In the genomic region with DNA sequence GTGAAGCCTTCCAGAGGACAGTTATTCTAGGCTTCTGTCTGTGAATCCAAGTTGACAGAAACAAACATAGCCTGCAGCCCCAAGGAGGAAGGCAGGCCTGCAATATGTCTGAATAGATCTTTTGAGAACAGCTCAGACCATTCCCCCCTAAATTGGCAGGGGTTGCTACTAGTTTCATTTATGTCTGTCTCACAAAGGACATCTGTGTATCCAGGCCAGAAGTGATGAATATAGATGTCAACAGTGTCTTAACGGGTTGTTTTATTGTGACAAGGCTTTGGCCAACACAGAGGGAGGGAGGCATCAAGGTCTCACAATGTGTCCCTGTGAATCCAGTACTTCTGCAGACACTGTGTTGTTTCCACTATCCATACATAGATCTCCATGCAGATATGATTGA, we compare ENCODE assay signal across 25 mouse cellular contexts. TPM values are rescaled to one million over a fixed set of nuclear protein-coding genes. Genes with fewer than 3 reads are reported as not detected.
DNase-seq lines count a peak whose midpoint lies in the region; ATAC-seq and TF ChIP-seq lines count a peak whose summit lies in the region.
"Had no signal": no experiment of that assay in that cellular context is flagged by ENCODE, and none has a peak within 500 bp of the region (broad histone marks: within the 10 kb centered on the region; RNA-seq: fewer than 3 reads in every experiment).

No protein-coding gene starts in this region.

- no peaks in the 10 kb centered on the region for H3K9me3 ChIP-seq in hindbrain, embryonic 16.5 days (ENCODE audit: control insufficient read depth, low read length)
- no peaks in the 10 kb centered on the region for H3K9me3 ChIP-seq in hindbrain, embryonic 10.5 days
- no peaks in the 10 kb centered on the region for H3K9me3 ChIP-seq in midbrain, postnatal 0 days (ENCODE audit: low read length)
- H3K9me3 ChIP-seq in midbrain, embryonic 15.5 days: no peaks in the 10 kb centered on the region
- H3K9me3 ChIP-seq: embryonic facial prominence, embryonic 12.5 days; forebrain, embryonic 12.5 days had no signal

- H3K27ac ChIP-seq in hindbrain, embryonic 16.5 days (ENCODE audit: low read depth, low read length): no peak overlapping the region
- H3K27ac ChIP-seq in hindbrain, embryonic 10.5 days: no peak overlapping the region
- H3K27ac ChIP-seq in midbrain, postnatal 0 days (ENCODE audit: low read depth, low read length): no peak overlapping the region
- H3K27ac ChIP-seq in midbrain, embryonic 15.5 days: no peak overlapping the region
- H3K27ac ChIP-seq: embryonic facial prominence, embryonic 12.5 days; forebrain, embryonic 12.5 days had no signal

- H3K36me3 ChIP-seq in hindbrain, embryonic 16.5 days (ENCODE audit: control insufficient read depth, insufficient read depth, low read length): no peaks in the 10 kb centered on the region
- no peaks in the 10 kb centered on the region for H3K36me3 ChIP-seq in hindbrain, embryonic 10.5 days
- H3K36me3 ChIP-seq in midbrain, postnatal 0 days (ENCODE audit: insufficient read depth, low read length): no peaks in the 10 kb centered on the region
- no peaks in the 10 kb centered on the region for H3K36me3 ChIP-seq in midbrain, embryonic 15.5 days (replicated peaks)
- H3K36me3 ChIP-seq: embryonic facial prominence, embryonic 12.5 days; forebrain, embryonic 12.5 days; heart, embryonic 12.5 days had no signal

- DNase-seq in frontal cortex, postnatal 10 days (ENCODE audit: low spot score in 2 of 2): no peak
- DNase-seq in hindbrain, embryonic 10.5 days (ENCODE audit: low spot score): no peak
- DNase-seq in midbrain, postnatal 0 days (ENCODE audit: low spot score): peak; percentile 53
- peak; percentile 6 for DNase-seq in mesoderm, embryonic 11.5 days (ENCODE audit: low read depth, low spot score)
- DNase-seq: adrenal gland, adult 2 months; adrenal gland, postnatal 25 days; cerebellum, adult 11 months; cerebellum, adult 8-10 months; gastrocnemius, postnatal 14 days; heart, postnatal 36 days; kidney, adult 2 months had no signal

- 36% methylated on average over 1 of the region's 1 CpGs for WGBS in hindbrain, embryonic 16.5 days
- WGBS in hindbrain, embryonic 10.5 days: 62% methylated on average over 1 of the region's 1 CpGs
- WGBS in midbrain, postnatal 0 days: 39% methylated on average over 1 of the region's 1 CpGs
- WGBS in midbrain, embryonic 15.5 days: 47% methylated on average over 1 of the region's 1 CpGs

- TF ChIP-seq CTCF in midbrain, postnatal 0 days (IDR thresholded peaks at IDR 0.05): no peak

- H3K4me3 ChIP-seq in hindbrain, embryonic 16.5 days (ENCODE audit: low read length): no peak overlapping the region
- no peak overlapping the region for H3K4me3 ChIP-seq in hindbrain, embryonic 10.5 days
- no peak overlapping the region for H3K4me3 ChIP-seq in midbrain, postnatal 0 days (ENCODE audit: low read depth, low read length)
- no peak overlapping the region for H3K4me3 ChIP-seq in midbrain, embryonic 15.5 days
- H3K4me3 ChIP-seq: embryonic facial prominence, embryonic 12.5 days; forebrain, embryonic 12.5 days; heart, embryonic 12.5 days had no signal

- H3K4me1 ChIP-seq in hindbrain, embryonic 16.5 days (ENCODE audit: control insufficient read depth, insufficient read depth, low read depth, low read length): no peaks in the 10 kb centered on the region
- H3K4me1 ChIP-seq in hindbrain, embryonic 10.5 days (replicated peaks): no peaks in the 10 kb centered on the region
- H3K4me1 ChIP-seq in midbrain, postnatal 0 days (ENCODE audit: insufficient read depth, low read length): no peaks in the 10 kb centered on the region
- no peaks in the 10 kb centered on the region for H3K4me1 ChIP-seq in midbrain, embryonic 15.5 days
- H3K4me1 ChIP-seq: embryonic facial prominence, embryonic 12.5 days; forebrain, embryonic 12.5 days; heart, embryonic 12.5 days had no signal

- H3K4me2 ChIP-seq in hindbrain, embryonic 16.5 days (ENCODE audit: low read length): no peak overlapping the region
- H3K4me2 ChIP-seq in midbrain, postnatal 0 days (ENCODE audit: low read depth, low read length, poor library complexity, severe bottlenecking): no peak overlapping the region
- no peak overlapping the region for H3K4me2 ChIP-seq in midbrain, embryonic 15.5 days
- H3K4me2 ChIP-seq: embryonic facial prominence, embryonic 12.5 days; forebrain, embryonic 12.5 days; heart, embryonic 12.5 days had no signal

- peak; percentile 17; the same call in 1 of the 2 replicates for ATAC-seq in frontal cortex, adult (ENCODE audit: low TSS enrichment)
- peak; percentile 70 for ATAC-seq in hindbrain, embryonic 16.5 days
- ATAC-seq in midbrain, postnatal 0 days (ENCODE audit: low FRiP score): peak; percentile 54
- ATAC-seq in midbrain, embryonic 15.5 days (replicated peaks): no peak
- ATAC-seq: activated CD4-positive, CD25-positive, alpha-beta regulatory T cell, adult 4 months; intestine, embryonic 16.5 days; Patski had no signal

- no peaks in the 10 kb centered on the region for H3K27me3 ChIP-seq in hindbrain, embryonic 16.5 days (replicated peaks; ENCODE audit: control insufficient read depth, insufficient read depth, low read length)
- H3K27me3 ChIP-seq in hindbrain, embryonic 10.5 days (ENCODE audit: insufficient read depth, poor library complexity, severe bottlenecking): no peaks in the 10 kb centered on the region
- no peaks in the 10 kb centered on the region for H3K27me3 ChIP-seq in midbrain, postnatal 0 days (ENCODE audit: insufficient read depth, low read length)
- no peaks in the 10 kb centered on the region for H3K27me3 ChIP-seq in midbrain, embryonic 15.5 days (replicated peaks)
- H3K27me3 ChIP-seq: CH12.LX; embryonic facial prominence, embryonic 12.5 days; forebrain, embryonic 12.5 days; heart, embryonic 12.5 days had no signal

- no peak overlapping the region for H3K9ac ChIP-seq in hindbrain, embryonic 16.5 days (ENCODE audit: low read depth, low read length)
- no peak overlapping the region for H3K9ac ChIP-seq in midbrain, postnatal 0 days (replicated peaks; ENCODE audit: low read length, poor library complexity, severe bottlenecking)
- no peak overlapping the region for H3K9ac ChIP-seq in midbrain, embryonic 15.5 days
- H3K9ac ChIP-seq: embryonic facial prominence, embryonic 12.5 days; forebrain, embryonic 12.5 days; heart, embryonic 12.5 days had no signal

RNA-seq across cellular contexts. Expression of gene Ces2a, which starts 23.8 kb away (rescaled TPM):
- not detected in 2 replicates for polyA plus RNA-seq in hindbrain, embryonic 16.5 days (2015; fragmentation: Nextera tagmentation; extraction: Ambion mirVana)
- not detected in 2 replicates for polyA plus RNA-seq in hindbrain, embryonic 10.5 days (2016; fragmentation: Nextera tagmentation; extraction: Ambion mirVana)
- total RNA-seq in midbrain, postnatal 0 days (2014; rRNA removed): not detected in 2 replicates
- polyA plus RNA-seq in midbrain, postnatal 0 days (2015; fragmentation: Nextera tagmentation; extraction: Ambion mirVana): not detected in 2 replicates
- not detected in 2 replicates for polyA plus RNA-seq in midbrain, embryonic 15.5 days (2015; fragmentation: Nextera tagmentation; extraction: Ambion mirVana)
- total RNA-seq: adrenal gland, postnatal 25 days; CH12.LX; gastrocnemius, adult 18-20 months; gastrocnemius, postnatal 14 days; heart, adult 8-10 months; heart, postnatal 36 days had no signal
- polyA plus RNA-seq: activated CD4-positive, CD25-positive, alpha-beta regulatory T cell, adult 4 months; cortical plate, adult 2 months; embryonic facial prominence, embryonic 12.5 days; forebrain, embryonic 12.5 days; frontal cortex, adult 2 months; heart, embryonic 12.5 days; Patski had no signal

Comparison
In these comparisons a context has a peak if more than half of its experiments do, and no peak if none do; other contexts are left out.
1. DNase-seq: peak in midbrain, postnatal 0 days (single experiment) and mesoderm, embryonic 11.5 days (single experiment); none in frontal cortex, postnatal 10 days (0 of 2) and hindbrain, embryonic 10.5 days (single experiment).